Mouse (Mus musculus) brain, embryonic 18.5 days (tissue): ENCODE data around the gene Slc5a10.
"Not testable (repeated sequence)": the region's sequence is repeated elsewhere in the genome, so short reads cannot be mapped to it uniquely, and the experiment has no call there.

ENCODE experiments used
- DNase-seq: peaks from one replicate; pipeline ENCODE4 v3.0.0-alpha.2; 2012; ENCODE audit warnings: low read depth, low spot score

Gene Slc5a10

GRCm38 (mm10) chr11:61649626-61650025 is 71.0 kb downstream of the Slc5a10 start:
- no peak for DNase-seq

- DNase-seq, result no peak
Measured at GRCm38 (mm10) chr11:61649163-61649580, 71.5 kb downstream of the Slc5a10 start.

GRCm38 (mm10) chr11:61648749-61649115 is 71.9 kb downstream of the Slc5a10 start:
- DNase-seq, result no peak

GRCm38 (mm10) chr11:61647956-61648748 is 72.5 kb downstream of the Slc5a10 start:
- DNase-seq, result no peak

GRCm38 (mm10) chr11:61647110-61647910 is 73.3 kb downstream of the Slc5a10 start:
- no peak for DNase-seq

GRCm38 (mm10) chr11:61646499-61647039 is 74.1 kb downstream of the Slc5a10 start:
- DNase-seq, result no peak

GRCm38 (mm10) chr11:61645357-61645857 is 75.2 kb downstream of the Slc5a10 start:
- DNase-seq, result no peak

- DNase-seq, result no peak
Measured at GRCm38 (mm10) chr11:61644576-61645326, 75.9 kb downstream of the Slc5a10 start.

GRCm38 (mm10) chr11:61643184-61643961 is 77.3 kb downstream of the Slc5a10 start:
- no peak for DNase-seq

- no peak for DNase-seq
Measured at GRCm38 (mm10) chr11:61642106-61642505, 78.5 kb downstream of the Slc5a10 start.

GRCm38 (mm10) chr11:61640585-61640984 is 80.0 kb downstream of the Slc5a10 start:
- not testable (repeated sequence) for DNase-seq

- DNase-seq, result no peak
Measured at GRCm38 (mm10) chr11:61639601-61640177, 80.9 kb downstream of the Slc5a10 start.

- DNase-seq, result no peak
Measured at GRCm38 (mm10) chr11:61638764-61639536, 81.7 kb downstream of the Slc5a10 start.

GRCm38 (mm10) chr11:61637856-61638255 is 82.8 kb downstream of the Slc5a10 start:
- no peak for DNase-seq

- DNase-seq, result no peak
Measured at GRCm38 (mm10) chr11:61637413-61637812, 83.2 kb downstream of the Slc5a10 start.

- not testable (repeated sequence) for DNase-seq
Measured at GRCm38 (mm10) chr11:61636309-61636708, 84.3 kb downstream of the Slc5a10 start.

GRCm38 (mm10) chr11:61629621-61630020 is 91.0 kb downstream of the Slc5a10 start:
- DNase-seq, result no peak

GRCm38 (mm10) chr11:61626509-61626908 is 94.1 kb downstream of the Slc5a10 start:
- no peak for DNase-seq

- peak; percentile 52 for DNase-seq
Measured at GRCm38 (mm10) chr11:61625136-61625535, 95.5 kb downstream of the Slc5a10 start.
